Mouse (Mus musculus) cerebellum, adult 2 months (tissue): ENCODE results near the gene Med28. TPM values are rescaled to one million over a fixed set of nuclear protein-coding genes. Genes with fewer than 3 reads are reported as not detected.

Experiments used
- DNase-seq, 2 experiments: peaks; one replicate each; pipeline ENCODE4 v3.0.0; 2021
- H3K27ac ChIP-seq: fragments of 200-500 bp; 2 replicates; pipeline ENCODE4 v1.5.1; 2012; ENCODE audit warnings: low read length, control low read depth, inconsistent platforms; ENCODE audit not compliant: insufficient read depth
- H3K27me3 ChIP-seq: fragments of 200-500 bp; 2 replicates; pipeline ENCODE4 v1.6.1; 2012; ENCODE audit warnings: inconsistent platforms, mild to moderate bottlenecking, low read length, moderate library complexity; ENCODE audit not compliant: control insufficient read depth, insufficient read depth
- H3K4me1 ChIP-seq: fragments of 200-500 bp; 2 replicates; pipeline ENCODE4 v1.6.1; 2011; ENCODE audit warnings: low read length; ENCODE audit not compliant: control insufficient read depth, insufficient read depth
- H3K4me3 ChIP-seq: fragments of 200-500 bp; replicated peaks from 2 replicates; pipeline ENCODE3; 2011; ENCODE audit warnings: mild to moderate bottlenecking, low read depth, low read length, control low read depth; ENCODE audit not compliant: insufficient read depth
- CTCF ChIP-seq: fragments of 200-500 bp; IDR thresholded peaks from 2 replicates; pipeline ENCODE4 v1.5.1; 2011; ENCODE audit warnings: low read depth, mild to moderate bottlenecking, control low read depth, low read length, moderate library complexity, borderline replicate concordance; ENCODE audit not compliant: insufficient read depth
- POLR2A ChIP-seq: fragments of 200-500 bp; IDR thresholded peaks from 2 replicates; pipeline ENCODE4 v1.6.1; 2011; ENCODE audit warnings: low read length, control low read depth, borderline replicate concordance; ENCODE audit not compliant: insufficient read depth
- WGBS: fragments of 180-500 bp; shearing (Covaris S2); methylation state at CpG from one replicate; pipeline ENCODE4 v1.1.7; 2018; 5-methylcytosine and 5-hydroxymethylcytosine counted together
- polyA plus RNA-seq: library from polyadenylated mRNA; depleted of rRNA; stranded (reverse); fragments of >200 nt; gene quantifications from 2 replicates; pipeline ENCODE4 v1.2.3, GENCODE M21; 2012

Gene Med28
- polyA plus RNA-seq, 1 experiment, result 134 TPM

DNA sequence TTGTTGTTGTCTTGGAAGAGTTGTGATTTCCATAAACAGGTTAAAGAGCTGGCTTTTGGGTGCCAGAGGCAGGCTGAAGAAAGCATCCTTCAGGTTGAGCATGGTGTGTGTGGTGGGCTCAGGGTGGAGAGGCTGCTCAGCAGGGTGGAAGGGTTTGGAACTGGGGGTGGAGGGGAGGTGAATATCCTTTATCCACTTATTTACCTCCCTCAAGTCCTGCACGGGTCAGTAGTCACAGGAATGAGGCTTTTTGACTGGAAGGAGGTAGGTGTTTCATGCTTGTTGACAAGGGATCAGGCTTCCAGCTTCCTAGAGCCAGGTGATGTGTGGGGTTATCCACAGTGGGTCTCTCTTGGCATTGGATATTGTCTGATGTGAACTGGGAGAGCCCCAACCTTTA lies 5.4 kb upstream of the Med28 start:
- no peaks in the 10 kb centered on the region for H3K4me1 ChIP-seq
- DNase-seq, result no peak
- no peak overlapping the region for H3K27ac ChIP-seq
- TF ChIP-seq CTCF (no peak), POLR2A (no peak)
- WGBS, result 75% methylated on average over 1 of the region's 1 CpGs
- no peaks in the 10 kb centered on the region for H3K27me3 ChIP-seq
- no peak overlapping the region for H3K4me3 ChIP-seq

- H3K4me3 ChIP-seq, result no peak overlapping the region
- WGBS, result 92% methylated on average over 10 of the region's 10 CpGs
- no peak for TF ChIP-seq CTCF
- no peak for TF ChIP-seq POLR2A
- no peak overlapping the region for H3K27ac ChIP-seq
- no peaks in the 10 kb centered on the region for H3K4me1 ChIP-seq
- H3K27me3 ChIP-seq, result no peaks in the 10 kb centered on the region
- DNase-seq, result no peak
These were observed 4.8 kb upstream of the Med28 start for GRCm38 (mm10) chr5:45515151-45515743.

DNA sequence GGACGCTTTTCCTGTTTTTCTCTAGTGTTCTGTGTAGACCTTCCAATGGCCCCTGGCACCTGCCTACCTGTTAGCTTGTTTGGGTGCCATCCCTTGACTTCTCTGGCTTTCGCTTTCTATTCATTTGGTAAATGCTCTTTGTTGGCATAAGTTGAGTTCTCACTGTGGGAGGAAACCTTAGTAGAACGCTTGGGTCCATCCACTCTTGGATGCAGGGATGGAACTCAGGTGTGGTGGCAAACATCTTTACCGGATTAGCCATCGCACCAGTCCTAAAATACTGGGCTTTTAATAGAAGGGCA lies 731 bp downstream of the Med28 start:
- no peak for TF ChIP-seq POLR2A
- no peak for TF ChIP-seq CTCF
- no peak for DNase-seq
- no peaks in the 10 kb centered on the region for H3K27me3 ChIP-seq
- H3K4me1 ChIP-seq, result peaks cover 7% of the 10 kb centered on the region; the same call in 1 of the 2 replicates
- WGBS, result 2% methylated on average over 5 of the region's 5 CpGs
- peak overlapping the region; percentile 86 for H3K4me3 ChIP-seq
- H3K27ac ChIP-seq, result no peak overlapping the region

- H3K4me1 ChIP-seq, result peaks cover 7% of the 10 kb centered on the region; the same call in 1 of the 2 replicates
- no peak overlapping the region for H3K27ac ChIP-seq
- DNase-seq, result no peak
- no peaks in the 10 kb centered on the region for H3K27me3 ChIP-seq
- no peak overlapping the region for H3K4me3 ChIP-seq
- WGBS, result 23% methylated on average over 6 of the region's 6 CpGs
- no peak for TF ChIP-seq CTCF
- no peak for TF ChIP-seq POLR2A
These were observed 1.6 kb downstream of the Med28 start for GRCm38 (mm10) chr5:45521601-45522000.

DNA sequence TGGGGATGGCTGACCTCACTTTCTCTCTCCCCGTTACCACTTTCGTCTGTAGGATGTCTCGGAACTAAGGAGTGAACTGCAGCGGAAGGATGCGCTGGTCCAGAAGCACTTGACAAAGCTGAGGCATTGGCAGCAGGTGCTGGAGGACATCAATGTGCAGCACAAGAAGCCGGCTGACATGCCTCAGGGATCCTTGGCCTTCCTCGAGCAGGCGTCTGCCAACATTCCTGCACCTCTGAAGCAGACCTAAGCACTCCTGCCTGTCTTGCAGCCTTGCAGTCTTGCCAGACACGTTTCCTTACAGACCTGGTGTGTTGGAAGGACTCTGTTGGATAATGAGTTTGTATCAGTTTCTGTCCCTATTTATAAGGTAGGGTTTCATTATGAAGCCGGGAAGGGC lies 5.1 kb downstream of the Med28 start:
- 73% methylated on average over 10 of the region's 10 CpGs for WGBS
- H3K27ac ChIP-seq, result no peak overlapping the region
- DNase-seq, result no peak
- H3K4me3 ChIP-seq, result no peak overlapping the region
- TF ChIP-seq CTCF (no peak), POLR2A (no peak)
- H3K27me3 ChIP-seq, result no peaks in the 10 kb centered on the region
- peaks cover 7% of the 10 kb centered on the region; the same call in 1 of the 2 replicates for H3K4me1 ChIP-seq

DNA sequence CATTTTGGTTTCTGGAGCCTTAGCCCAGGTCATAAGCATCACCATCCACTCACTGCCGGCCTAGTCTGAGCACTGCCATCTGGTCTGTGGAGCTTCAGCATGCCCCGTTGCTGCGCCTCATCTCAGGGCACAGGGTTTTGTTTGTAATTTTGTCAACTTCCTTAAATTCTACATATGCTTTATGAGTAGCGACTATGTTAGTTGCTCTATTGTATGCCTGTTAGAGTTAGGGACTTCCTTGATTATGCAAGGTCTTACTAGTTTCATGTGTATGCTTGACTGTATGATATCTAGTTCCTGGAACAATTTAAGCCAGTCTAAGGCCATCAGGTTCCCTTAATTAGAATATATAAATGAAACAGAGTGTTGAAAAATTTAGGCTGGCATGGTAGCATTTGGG lies 6.3 kb downstream of the Med28 start:
- DNase-seq, result no peak
- WGBS, result 93% methylated on average over 4 of the region's 4 CpGs
- TF ChIP-seq POLR2A (no peak), CTCF (no peak)
- H3K27me3 ChIP-seq, result no peaks in the 10 kb centered on the region
- no peak overlapping the region for H3K4me3 ChIP-seq
- H3K4me1 ChIP-seq, result peaks cover 7% of the 10 kb centered on the region; the same call in 1 of the 2 replicates
- no peak overlapping the region for H3K27ac ChIP-seq

DNA sequence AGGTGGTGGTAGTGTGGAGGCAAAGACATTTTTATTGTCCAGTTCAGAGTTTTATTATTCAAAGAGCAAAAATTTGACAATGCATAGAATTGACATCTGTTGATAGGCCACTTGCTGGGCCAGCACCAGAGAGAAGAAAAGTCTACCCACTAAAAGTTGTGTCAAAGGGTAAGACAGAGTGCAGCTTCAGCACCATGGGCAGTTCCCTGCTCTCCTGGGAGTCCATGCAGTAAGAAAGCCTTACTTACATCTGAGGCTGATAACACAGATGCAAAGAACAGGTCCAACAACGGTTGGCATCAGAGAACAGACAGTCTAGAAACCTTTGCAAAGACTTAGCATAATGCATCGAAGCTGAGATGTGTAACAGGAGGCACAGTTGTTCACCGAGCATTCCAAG lies 9.7 kb downstream of the Med28 start:
- 89% methylated on average over 3 of the region's 3 CpGs for WGBS
- DNase-seq, result no peak
- Histone ChIP-seq H3K4me1 (no peaks in the 10 kb centered on the region), H3K27ac (no peak overlapping the region), H3K4me3 (no peak overlapping the region), H3K27me3 (no peaks in the 10 kb centered on the region)
- TF ChIP-seq CTCF (no peak), POLR2A (no peak)

DNA sequence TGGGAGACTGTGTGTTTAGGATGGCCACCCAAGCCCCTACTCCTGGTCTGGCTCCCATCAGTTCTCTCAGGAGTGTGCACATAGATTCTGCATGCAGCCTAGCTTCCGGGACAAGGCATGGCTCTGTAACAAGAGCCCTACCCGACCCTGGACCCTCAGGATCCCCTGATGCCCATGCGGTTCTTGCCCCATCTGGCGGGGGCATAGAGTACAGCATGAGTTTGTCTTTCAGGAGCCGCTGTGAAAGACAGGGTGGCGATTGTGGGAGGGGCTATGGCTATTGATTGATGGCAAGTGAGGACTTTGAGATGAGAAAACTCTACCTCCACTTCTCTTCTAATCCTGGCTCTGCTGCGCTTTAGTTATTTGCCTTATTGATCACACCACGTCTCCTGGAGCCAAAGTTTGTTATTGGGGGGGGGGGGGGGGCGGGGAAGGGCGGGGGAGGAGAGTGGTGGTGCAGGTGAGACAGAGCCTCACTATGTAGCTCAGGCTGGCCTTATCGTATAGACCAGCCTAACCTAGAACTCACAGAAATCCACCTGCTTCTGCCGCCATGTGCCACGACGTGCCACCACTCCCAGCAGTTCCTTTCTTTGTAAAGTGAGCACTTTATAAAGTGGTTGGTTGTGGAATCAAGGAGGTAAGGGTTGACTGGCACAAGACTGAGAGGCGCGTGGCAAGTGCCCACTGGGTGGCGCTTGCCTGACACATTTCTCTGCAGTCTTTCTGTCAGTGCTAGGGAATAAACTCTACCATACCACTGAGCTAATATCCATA lies 14.5 kb downstream of the Med28 start:
- Histone ChIP-seq H3K27ac (no peak overlapping the region; the same call in 1 of the 2 replicates), H3K4me1 (no peaks in the 10 kb centered on the region; the same call in 1 of the 2 replicates), H3K27me3 (no peaks in the 10 kb centered on the region), H3K4me3 (no peak overlapping the region)
- peak; percentile 58 to 63 for DNase-seq
- TF ChIP-seq CTCF (peak; percentile 85), POLR2A (no peak)
- WGBS, result 6% methylated on average over 17 of the region's 17 CpGs
